Mouse (Mus musculus) heart, postnatal 0 days (tissue): ENCODE results near the gene Slc2a2.

Experiments
- CTCF ChIP-seq: IDR thresholded peaks from 2 replicates; pipeline ENCODE4 v1.5.1; 2016; ENCODE audit warnings: antibody characterized with exemption, control low read depth, low read depth
- EP300 ChIP-seq: IDR thresholded peaks from 2 replicates; pipeline ENCODE4 v1.6.1; 2016; ENCODE audit warnings: antibody characterized with exemption, low read depth

GRCm38 (mm10) chr3:28721218-28721617, 23.5 kb downstream of the Slc2a2 start:
- TF ChIP-seq CTCF: no peak
- no peak for TF ChIP-seq EP300
